In genomic region chr6:53445862-53446460, GRCm38 (mm10) we compare ENCODE assay signal across 23 mouse cellular contexts.
DNase-seq lines count a peak whose midpoint lies in the region; ATAC-seq and TF ChIP-seq lines count a peak whose summit lies in the region.
"Had no signal": no experiment of that assay in that cellular context is flagged by ENCODE, and none has a peak within 500 bp of the region (broad histone marks: within the 10 kb centered on the region; RNA-seq: fewer than 3 reads in every experiment).

No protein-coding gene starts in this region.

- H3K4me1 ChIP-seq in bone marrow, adult 2 months (ENCODE audit: control insufficient read depth, insufficient read depth, low read length), result peaks cover 11% of the 10 kb centered on the region; the same call in 1 of the 2 replicates
- peaks cover 22% of the 10 kb centered on the region for H3K4me1 ChIP-seq in hindbrain, embryonic 13.5 days (replicated peaks)

- H3K4me3 ChIP-seq in bone marrow, adult 2 months (replicated peaks; ENCODE audit: control insufficient read depth, low read depth, low read length), result no peak overlapping the region
- H3K4me3 ChIP-seq in hindbrain, embryonic 13.5 days, result no peak overlapping the region
- H3K4me3 ChIP-seq: gastrocnemius, adult 2 months; heart, embryonic 13.5 days; hindbrain, embryonic 15.5 days; limb, embryonic 15.5 days; midbrain, embryonic 10.5 days had no signal

- TF ChIP-seq POLR2A in bone marrow, adult 2 months (IDR thresholded peaks at IDR 0.05; ENCODE audit: borderline replicate concordance, control insufficient read depth, low read depth, low read length), result no peak

- H3K9me3 ChIP-seq in hindbrain, embryonic 13.5 days, result no peaks in the 10 kb centered on the region
- H3K9me3 ChIP-seq: heart, embryonic 13.5 days; hindbrain, embryonic 15.5 days; limb, embryonic 15.5 days; midbrain, embryonic 10.5 days had no signal

- no peak overlapping the region for H3K9ac ChIP-seq in hindbrain, embryonic 13.5 days
- H3K9ac ChIP-seq: heart, embryonic 13.5 days; hindbrain, embryonic 15.5 days; limb, embryonic 15.5 days had no signal

- ATAC-seq in megakaryocyte, adult 5-6 weeks (ENCODE audit: poor library complexity, severe bottlenecking), result peak; percentile 66
- ATAC-seq in hindbrain, embryonic 13.5 days (ENCODE audit: low FRiP score), result no peak

- 11% methylated on average over 11 of the region's 11 CpGs for WGBS in bone marrow, adult 2 months
- 93% methylated on average over 11 of the region's 11 CpGs for WGBS in hindbrain, embryonic 13.5 days

- H3K27ac ChIP-seq in bone marrow, adult 2 months (ENCODE audit: control insufficient read depth, insufficient read depth, low read depth, low read length, poor library complexity), result peak overlapping the region; percentile 59
- no peak overlapping the region for H3K27ac ChIP-seq in hindbrain, embryonic 13.5 days
- H3K27ac ChIP-seq: gastrocnemius, adult 2 months; heart, embryonic 13.5 days; hindbrain, embryonic 15.5 days; kidney, postnatal 0 days; limb, embryonic 15.5 days; midbrain, embryonic 10.5 days had no signal

- H3K27me3 ChIP-seq in hindbrain, embryonic 13.5 days, result no peaks in the 10 kb centered on the region
- H3K27me3 ChIP-seq: heart, embryonic 13.5 days; hindbrain, embryonic 15.5 days; limb, embryonic 15.5 days had no signal

- no peaks in the 10 kb centered on the region for H3K36me3 ChIP-seq in hindbrain, embryonic 13.5 days
- H3K36me3 ChIP-seq: hindbrain, embryonic 15.5 days; midbrain, embryonic 10.5 days had no signal

- DNase-seq in thymus, postnatal 0 days (ENCODE audit: low spot score), result peak; percentile 21
- DNase-seq in thymus, postnatal 10 days (ENCODE audit: low spot score in 2 of 2), result no peak
- peak; percentile 11 for DNase-seq in thymus, postnatal 4 days
- no peak for DNase-seq in gastrocnemius, postnatal 14 days
- DNase-seq in right cerebral cortex, postnatal 10 days (ENCODE audit: low spot score in 2 of 2), result no peak
- DNase-seq: adrenal gland, postnatal 10 days; cerebellum, adult 11-12 months; cerebellum, postnatal 14 days; embryo, embryonic 11 days; gastrocnemius, adult 2 months; heart, adult 11 months; kidney, adult 11 months; layer of hippocampus, postnatal 36 days; lung, postnatal 14 days; retina, postnatal 1 day had no signal

- intact Hi-C loops in gastrocnemius, postnatal 14 days (cut with DNase I; ENCODE audit: low total_unique reads), result no loop called here

- no peak overlapping the region for H3K4me2 ChIP-seq in hindbrain, embryonic 13.5 days
- H3K4me2 ChIP-seq: heart, embryonic 13.5 days; hindbrain, embryonic 15.5 days; limb, embryonic 15.5 days had no signal

- no peak for TF ChIP-seq CTCF in bone marrow, adult 2 months (IDR thresholded peaks at IDR 0.05; ENCODE audit: control insufficient read depth, insufficient read depth, low read length)

Comparison
In these comparisons a context has a peak if more than half of its experiments do, and no peak if none do; other contexts are left out.
1. DNase-seq: peak in thymus, postnatal 0 days (single experiment) and thymus, postnatal 4 days (single experiment); none in thymus, postnatal 10 days (0 of 2), gastrocnemius, postnatal 14 days (single experiment) and right cerebral cortex, postnatal 10 days (0 of 2).